16 mouse cellular contexts compared by ENCODE assay signal in the genomic region with DNA sequence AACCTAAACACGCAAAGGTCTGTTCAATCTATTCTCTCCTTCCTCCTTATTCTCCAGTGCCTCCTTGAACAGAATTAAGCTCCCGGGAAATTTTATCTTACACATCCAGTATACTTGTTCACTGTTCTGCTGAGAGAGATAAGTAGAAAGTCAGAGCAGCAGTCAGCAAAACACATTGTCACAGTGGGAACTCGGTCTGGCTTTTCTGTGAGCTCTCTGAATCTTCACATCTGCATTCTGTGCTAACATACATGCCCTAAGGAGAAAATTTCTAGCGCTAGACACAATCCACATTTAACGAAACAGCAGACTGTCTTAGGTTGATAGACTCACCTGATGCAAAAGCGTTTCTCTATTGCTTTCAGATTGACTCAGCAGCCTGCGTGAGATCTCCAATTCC.
A peak's percentile ranks its signal among the peaks of the same experiment; 100 is the strongest.
DNase-seq lines count a peak whose midpoint lies in the region; ATAC-seq and TF ChIP-seq lines count a peak whose summit lies in the region.
"Had no signal": no experiment of that assay in that cellular context is flagged by ENCODE, and none has a peak within 500 bp of the region (broad histone marks: within the 10 kb centered on the region; RNA-seq: fewer than 3 reads in every experiment).

No protein-coding gene starts in this region.

- no peaks in the 10 kb centered on the region for H3K9me3 ChIP-seq in heart, embryonic 11.5 days (replicated peaks; ENCODE audit: control insufficient read depth, low read length)
- H3K9me3 ChIP-seq in G1E (replicated peaks): peaks cover 5% of the 10 kb centered on the region
- H3K9me3 ChIP-seq in liver, embryonic 16.5 days (replicated peaks; ENCODE audit: control insufficient read depth, low read length): no peaks in the 10 kb centered on the region
- H3K9me3 ChIP-seq: heart, embryonic 13.5 days; kidney, embryonic 15.5 days had no signal

- no peak for DNase-seq in heart, postnatal 10 days
- DNase-seq in G1E (ENCODE audit: low spot score): peak; percentile 17
- DNase-seq in adrenal gland, postnatal 25 days: no peak
- no peak for DNase-seq in layer of hippocampus, adult 2 months (ENCODE audit: low spot score in 2 of 2)
- DNase-seq in B cell, adult 2 months: no peak
- DNase-seq: cerebellum, postnatal 14 days; gastrocnemius, postnatal 25 days; left cerebral cortex, postnatal 4 days; lung, embryonic 14.5 days; right cerebral cortex, postnatal 25 days had no signal

- no peak overlapping the region for H3K4me3 ChIP-seq in heart, embryonic 11.5 days (ENCODE audit: low read depth, low read length)
- no peak overlapping the region; the same call in 1 of the 2 replicates for H3K4me3 ChIP-seq in G1E (ENCODE audit: low read depth, low read length)
- no peak overlapping the region for H3K4me3 ChIP-seq in liver, embryonic 16.5 days (ENCODE audit: low read depth, low read length)
- H3K4me3 ChIP-seq in layer of hippocampus, adult 2 months: no peak overlapping the region
- H3K4me3 ChIP-seq: heart, embryonic 13.5 days; kidney, embryonic 15.5 days had no signal

- 70% methylated on average over 7 of the region's 7 CpGs for WGBS in heart, embryonic 11.5 days (ENCODE audit: insufficient replicate concordance)
- WGBS in liver, embryonic 16.5 days (ENCODE audit: insufficient replicate concordance): 49% methylated on average over 7 of the region's 7 CpGs

- H3K27ac ChIP-seq in heart, embryonic 11.5 days (ENCODE audit: low read depth, low read length): no peak overlapping the region
- H3K27ac ChIP-seq in liver, embryonic 16.5 days (ENCODE audit: low read length): peak overlapping the region; percentile 61; the same call in 1 of the 2 replicates
- H3K27ac ChIP-seq in layer of hippocampus, adult 2 months: no peak overlapping the region
- H3K27ac ChIP-seq: heart, embryonic 13.5 days; kidney, embryonic 15.5 days had no signal

- no peak overlapping the region for H3K9ac ChIP-seq in heart, embryonic 11.5 days (ENCODE audit: low read depth, low read length)
- no peak overlapping the region for H3K9ac ChIP-seq in liver, embryonic 16.5 days (ENCODE audit: low read depth, low read length)
- H3K9ac ChIP-seq: heart, embryonic 13.5 days; kidney, embryonic 15.5 days; lung, embryonic 14.5 days had no signal

- intact Hi-C loops in heart, postnatal 10 days (cut with DNase I): no loop called here

- ATAC-seq in heart, embryonic 11.5 days (replicated peaks; ENCODE audit: insufficient number of reproducible peaks, low FRiP score, low TSS enrichment): peak; percentile 42; the same call in 1 of the 2 replicates
- ATAC-seq in G1E (ENCODE audit: extremely low read depth, insufficient number of reproducible peaks, low FRiP score, poor library complexity, severe bottlenecking): peak; percentile 89
- ATAC-seq in erythroblast, adult 5-6 weeks (replicated peaks; ENCODE audit: low FRiP score, poor library complexity, severe bottlenecking): 0 out of 2 replicates have a peak, but pooled peaks have one; percentile 47
- ATAC-seq in liver, embryonic 16.5 days (ENCODE audit: low read depth): peak; percentile 90
- ATAC-seq: inflammation-experienced regulatory T-cells, adult 6 months had no signal

- no peaks in the 10 kb centered on the region for H3K27me3 ChIP-seq in heart, embryonic 11.5 days (ENCODE audit: control insufficient read depth, insufficient read depth, low read length)
- no peaks in the 10 kb centered on the region for H3K27me3 ChIP-seq in G1E (ENCODE audit: insufficient read depth, low read length)
- no peaks in the 10 kb centered on the region for H3K27me3 ChIP-seq in liver, embryonic 16.5 days (ENCODE audit: control insufficient read depth, insufficient read depth, low read depth, low read length)
- H3K27me3 ChIP-seq: heart, embryonic 13.5 days; kidney, embryonic 15.5 days had no signal

- no peaks in the 10 kb centered on the region; the same call in 1 of the 2 replicates for H3K36me3 ChIP-seq in heart, embryonic 11.5 days (ENCODE audit: control insufficient read depth, insufficient read depth, low read length)
- peaks cover 65% of the 10 kb centered on the region for H3K36me3 ChIP-seq in G1E (replicated peaks)
- H3K36me3 ChIP-seq in liver, embryonic 16.5 days (ENCODE audit: control insufficient read depth, insufficient read depth): peaks cover 13% of the 10 kb centered on the region

- no peak overlapping the region for H3K4me2 ChIP-seq in heart, embryonic 11.5 days
- H3K4me2 ChIP-seq in liver, embryonic 16.5 days (ENCODE audit: low read depth, low read length): 0 out of 2 replicates have a peak overlapping the region, but pooled peaks have one; percentile 12
- H3K4me2 ChIP-seq: heart, embryonic 13.5 days; kidney, embryonic 15.5 days; lung, embryonic 14.5 days had no signal

- H3K4me1 ChIP-seq in heart, embryonic 11.5 days (ENCODE audit: control insufficient read depth, insufficient read depth, low read length): no peaks in the 10 kb centered on the region
- H3K4me1 ChIP-seq in G1E (ENCODE audit: insufficient read depth, low read depth, low read length): peaks cover 27% of the 10 kb centered on the region
- peaks cover 11% of the 10 kb centered on the region for H3K4me1 ChIP-seq in liver, embryonic 16.5 days (ENCODE audit: control insufficient read depth, low read depth, low read length)
- H3K4me1 ChIP-seq: kidney, embryonic 15.5 days had no signal

- TF ChIP-seq CTCF in G1E (IDR thresholded peaks at IDR 0.05; ENCODE audit: low read depth, low read length): no peak
- TF ChIP-seq CTCF in layer of hippocampus, adult 2 months (conservative IDR thresholded peaks at IDR 0.05): no peak
